Mouse (Mus musculus): Measurements from ENCODE around the gene Kcnq2. TPM values are rescaled to one million over a fixed set of nuclear protein-coding genes. Genes with fewer than 3 reads are reported as not detected.
A peak's percentile ranks its signal among the peaks of the same experiment; 100 is the strongest.

The Kcnq2 gene
- total RNA-seq, 2 experiments from 2014 or later = 178 to 181 TPM

GRCm38 (mm10) chr2:181150281-181150680 lies 15.2 kb upstream of the Kcnq2 start:
- DNase-seq (ENCODE audit: extremely low spot score in 1 of 2, low spot score in 2 of 2) = no peak
- intact Hi-C loops (cut with DNase I) = no loop called here

GRCm38 (mm10) chr2:181148318-181148955 lies 13.3 kb upstream of the Kcnq2 start:
- intact Hi-C loops (cut with DNase I) = no loop called here
- peak in 1 of 2 experiments; percentile 47 for DNase-seq (ENCODE audit: extremely low spot score in 1 of 2, low spot score in 2 of 2)

GRCm38 (mm10) chr2:181147546-181148317 lies 12.6 kb upstream of the Kcnq2 start:
- intact Hi-C loops (cut with DNase I) = no loop called here
- peak in 1 of 2 experiments; percentile 77 for DNase-seq (ENCODE audit: extremely low spot score in 1 of 2, low spot score in 2 of 2)

- intact Hi-C loops (cut with DNase I) = no loop called here
- DNase-seq (ENCODE audit: extremely low spot score in 1 of 2, low spot score in 2 of 2) = no peak
Measured at GRCm38 (mm10) chr2:181146976-181147545, 12.0 kb upstream of the Kcnq2 start.

GRCm38 (mm10) chr2:181144675-181145074 lies 9.6 kb upstream of the Kcnq2 start:
- DNase-seq (ENCODE audit: extremely low spot score in 1 of 2, low spot score in 2 of 2) = no peak
- intact Hi-C loops (cut with DNase I) = no loop called here

- DNase-seq (ENCODE audit: extremely low spot score in 1 of 2, low spot score in 2 of 2) = no peak
- intact Hi-C loops (cut with DNase I) = no loop called here
Measured at GRCm38 (mm10) chr2:181143509-181144276, 8.6 kb upstream of the Kcnq2 start.

- peak in 1 of 2 experiments; percentile 52 for DNase-seq (ENCODE audit: extremely low spot score in 1 of 2, low spot score in 2 of 2)
- intact Hi-C loops (cut with DNase I) = no loop called here
Measured at GRCm38 (mm10) chr2:181142703-181143135, 7.6 kb upstream of the Kcnq2 start.

- intact Hi-C loops (cut with DNase I) = no loop called here
- no peak for DNase-seq (ENCODE audit: extremely low spot score in 1 of 2, low spot score in 2 of 2)
Measured at GRCm38 (mm10) chr2:181139641-181140193, 4.6 kb upstream of the Kcnq2 start.

- no peak for DNase-seq (ENCODE audit: extremely low spot score in 1 of 2, low spot score in 2 of 2)
- intact Hi-C loops (cut with DNase I) = no loop called here
Measured at GRCm38 (mm10) chr2:181136934-181137333, 1.8 kb upstream of the Kcnq2 start.

GRCm38 (mm10) chr2:181135446-181135818 lies 332 bp upstream of the Kcnq2 start:
- intact Hi-C loops (cut with DNase I) = no loop called here
- no peak for DNase-seq (ENCODE audit: extremely low spot score in 1 of 2, low spot score in 2 of 2)

GRCm38 (mm10) chr2:181133837-181134590 lies 1.1 kb downstream of the Kcnq2 start:
- peak in 1 of 2 experiments; percentile 69 for DNase-seq (ENCODE audit: extremely low spot score in 1 of 2, low spot score in 2 of 2)
- intact Hi-C loops (cut with DNase I) = no loop called here

GRCm38 (mm10) chr2:181130245-181130644 lies 4.9 kb downstream of the Kcnq2 start:
- DNase-seq (ENCODE audit: extremely low spot score in 1 of 2, low spot score in 2 of 2) = no peak
- intact Hi-C loops (cut with DNase I) = no loop called here

- DNase-seq (ENCODE audit: extremely low spot score in 1 of 2, low spot score in 2 of 2) = peak in 1 of 2 experiments; percentile 55
Measured at GRCm38 (mm10) chr2:181128963-181129362, 6.1 kb downstream of the Kcnq2 start.

GRCm38 (mm10) chr2:181127786-181128185 lies 7.3 kb downstream of the Kcnq2 start:
- intact Hi-C loops (cut with DNase I) = no loop called here

More at GRCm38 (mm10) chr2:181128963-181129362, 6.1 kb downstream of the Kcnq2 start:
- intact Hi-C loops (cut with DNase I) = no loop called here

GRCm38 (mm10) chr2:181125726-181126455 lies 9.2 kb downstream of the Kcnq2 start:
- DNase-seq (ENCODE audit: extremely low spot score in 1 of 2, low spot score in 2 of 2) = no peak
- intact Hi-C loops (cut with DNase I) = no loop called here

More at GRCm38 (mm10) chr2:181127786-181128185, 7.3 kb downstream of the Kcnq2 start:
- DNase-seq (ENCODE audit: extremely low spot score in 1 of 2, low spot score in 2 of 2) = no peak

GRCm38 (mm10) chr2:181122642-181123041 lies 12.5 kb downstream of the Kcnq2 start:
- intact Hi-C loops (cut with DNase I) = no loop called here
- DNase-seq (ENCODE audit: extremely low spot score in 1 of 2, low spot score in 2 of 2) = no peak

- intact Hi-C loops (cut with DNase I) = no loop called here
- DNase-seq (ENCODE audit: extremely low spot score in 1 of 2, low spot score in 2 of 2) = peak; percentile 51 to 59
Measured at GRCm38 (mm10) chr2:181120922-181121449, 14.1 kb downstream of the Kcnq2 start.
